Mouse (Mus musculus): ENCODE measurements around the gene Eml6.

GRCm38 (mm10) chr11:29885160-29885559 lies 140.7 kb downstream of the Eml6 start:
- TF ChIP-seq CTCF (IDR thresholded peaks at IDR 0.05; ENCODE audit: low read depth), result peak; percentile 66
- TF ChIP-seq EP300 (IDR thresholded peaks at IDR 0.05; ENCODE audit: low read depth), result no peak
